Mouse (Mus musculus) lung, postnatal 0 days (tissue): ENCODE measurements around the gene Ttc39d.

Source experiments
- CTCF ChIP-seq: IDR thresholded peaks from 2 replicates; pipeline ENCODE4 v1.5.1; 2016; ENCODE audit warnings: antibody characterized with exemption, mild to moderate bottlenecking
- EP300 ChIP-seq: IDR thresholded peaks from 2 replicates; pipeline ENCODE4 v1.6.1; 2016; ENCODE audit warnings: antibody characterized with exemption, mild to moderate bottlenecking, control low read depth

GRCm38 (mm10) chr17:80183615-80184014, 23.6 kb upstream of the Ttc39d start:
- TF ChIP-seq CTCF (no peak), EP300 (no peak)
